Mouse (Mus musculus) cerebellum, adult 8-10 months (tissue): ENCODE data around the gene Dock10.
"Not testable (repeated sequence)": the region's sequence is repeated elsewhere in the genome, so short reads cannot be mapped to it uniquely, and the experiment has no call there.

ENCODE experiments used
- DNase-seq: peaks from one replicate; pipeline ENCODE4 v3.0.0; 2022

Dock10 gene

DNA sequence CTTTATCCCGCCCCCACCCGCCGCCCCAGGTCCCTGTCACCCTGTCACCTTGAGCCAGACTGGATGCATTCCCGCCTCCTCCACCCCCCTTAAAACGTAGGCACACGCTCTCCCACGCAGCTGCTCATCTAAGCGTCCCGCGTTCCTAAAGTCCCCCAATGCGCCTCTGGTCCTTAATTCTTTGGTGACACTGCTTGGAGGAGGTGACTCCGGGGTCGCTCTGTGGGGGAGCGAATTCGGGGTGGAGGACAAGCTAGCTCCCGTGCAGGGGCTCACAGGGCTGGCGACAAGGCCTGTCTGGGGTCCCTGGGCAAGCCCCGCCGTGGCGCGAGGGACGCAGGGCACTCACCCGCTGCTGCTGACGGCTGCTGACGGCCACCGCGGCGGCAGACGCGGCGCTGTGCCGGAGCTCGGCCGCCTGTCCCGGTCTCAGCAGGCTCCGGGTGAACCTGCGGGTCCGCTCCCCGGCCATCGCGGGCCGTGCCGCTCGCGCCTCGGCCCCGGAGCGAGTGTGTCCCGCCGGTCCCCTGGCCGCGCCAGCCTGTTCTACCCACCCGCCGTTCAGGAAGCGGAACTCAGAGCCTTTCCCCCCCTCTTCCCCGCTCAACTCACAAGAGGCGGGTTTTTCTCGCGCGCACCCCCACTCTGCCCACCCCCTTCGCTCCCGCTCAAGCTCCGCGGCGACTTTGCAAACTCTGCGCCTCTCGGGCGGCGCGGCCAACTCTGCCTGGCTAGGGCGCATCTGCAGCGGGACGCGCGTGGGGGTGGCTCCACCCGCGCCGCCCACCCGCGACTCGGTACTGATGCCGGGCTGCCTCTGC, at the start of gene Dock10:
Dock10 (minus strand) TSS at position 551 of the 821 bp plus-strand sequence.
- no peak for DNase-seq

DNA sequence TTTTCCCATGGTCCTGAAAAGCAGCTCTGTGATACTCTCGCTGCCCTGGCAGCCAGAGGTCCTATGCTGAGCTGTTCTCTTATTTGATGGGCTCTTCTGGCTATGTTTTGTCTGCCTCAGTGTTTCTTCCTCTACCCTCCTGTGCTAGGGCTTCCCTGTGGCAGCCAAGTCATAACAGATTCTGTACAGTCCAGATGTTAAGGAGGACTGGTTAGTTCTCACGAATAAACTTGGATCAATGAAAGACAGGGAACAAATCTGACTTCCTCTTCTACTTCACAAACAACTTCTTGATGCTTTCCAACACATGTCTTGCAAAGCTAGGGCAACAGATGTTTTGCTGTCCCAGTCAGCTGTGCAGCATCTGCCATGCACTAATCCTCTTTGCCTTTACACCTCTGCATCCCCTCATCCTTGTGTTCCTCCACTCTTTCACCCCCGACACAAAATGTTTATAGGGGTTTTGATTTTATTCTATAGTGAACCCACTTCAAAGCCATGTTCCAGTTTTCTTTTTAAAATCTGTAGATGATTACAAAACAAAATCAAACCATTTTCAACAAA, 48.6 kb upstream of the Dock10 start:
- DNase-seq: no peak

DNA sequence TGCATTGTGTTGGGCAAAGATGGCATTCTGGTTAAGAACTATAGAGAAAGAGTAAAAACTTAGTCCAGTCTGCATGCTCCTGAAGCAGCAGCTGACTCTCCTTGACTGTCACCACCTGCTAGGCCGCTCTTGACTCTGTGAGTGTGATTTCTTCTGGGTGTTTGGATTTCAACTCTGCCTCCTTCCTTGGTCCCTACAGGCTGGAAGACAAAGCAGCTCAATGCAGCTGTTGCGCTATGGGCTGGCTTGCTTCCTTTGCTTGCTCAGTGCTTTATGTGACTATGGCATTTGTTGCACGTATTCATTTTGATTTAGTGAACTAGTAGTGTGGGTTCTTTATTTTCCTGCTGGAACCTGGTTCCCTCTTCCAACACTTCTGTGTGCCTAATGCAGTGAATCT, 43.7 kb upstream of the Dock10 start:
- DNase-seq: no peak

DNA sequence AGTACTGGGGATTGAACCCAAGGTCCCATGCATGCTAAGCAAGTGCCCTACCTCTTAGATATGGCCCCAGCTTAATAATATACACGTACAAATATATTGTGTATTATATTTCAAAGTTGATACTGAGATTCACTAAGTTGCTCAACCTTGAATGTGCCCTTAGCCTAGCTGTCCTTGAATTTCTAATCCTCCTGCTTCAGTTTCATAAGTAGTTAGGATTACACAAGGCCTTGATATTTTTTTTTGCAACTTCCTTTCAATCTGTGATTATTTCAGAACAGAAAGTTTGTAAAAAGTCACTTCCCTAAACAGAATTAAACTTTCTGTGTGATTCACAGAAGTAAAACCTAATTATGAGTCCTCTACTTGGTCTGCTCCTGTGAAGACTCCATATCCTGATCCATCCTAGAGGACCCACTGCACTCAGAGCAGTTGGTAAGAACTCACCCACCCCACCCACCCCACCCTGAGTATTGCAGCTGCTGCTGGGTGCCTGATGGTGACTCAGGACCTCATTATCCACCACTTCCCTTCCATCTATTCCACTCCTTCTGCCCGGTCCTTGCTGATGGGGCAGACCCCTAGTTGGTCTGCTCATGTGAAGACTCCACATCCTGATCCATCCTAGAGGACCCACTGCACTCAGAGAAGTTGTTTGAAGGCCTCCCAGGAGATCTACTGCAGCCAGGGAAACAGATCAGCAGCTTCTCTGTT, 26.9 kb upstream of the Dock10 start:
- no peak for DNase-seq

DNA sequence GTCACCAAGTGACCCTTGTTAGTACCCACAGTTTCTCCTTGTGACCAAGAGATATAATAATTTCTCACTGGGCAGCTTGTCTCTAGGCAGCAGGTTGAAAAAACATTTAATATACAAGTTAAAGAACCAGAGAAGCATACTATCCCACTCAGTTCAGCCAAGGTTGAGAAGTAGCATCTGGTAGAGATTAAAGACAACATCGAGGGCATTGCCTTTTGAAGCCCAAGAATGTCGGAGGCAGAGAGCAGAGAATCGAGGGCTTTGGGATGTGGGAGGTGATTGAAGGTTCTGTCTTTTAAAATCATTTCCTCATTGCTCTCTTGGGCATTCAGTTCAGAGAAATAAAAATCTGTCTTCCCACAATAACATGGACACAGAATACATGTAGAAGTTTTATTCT, 25.8 kb upstream of the Dock10 start:
- no peak for DNase-seq

DNA sequence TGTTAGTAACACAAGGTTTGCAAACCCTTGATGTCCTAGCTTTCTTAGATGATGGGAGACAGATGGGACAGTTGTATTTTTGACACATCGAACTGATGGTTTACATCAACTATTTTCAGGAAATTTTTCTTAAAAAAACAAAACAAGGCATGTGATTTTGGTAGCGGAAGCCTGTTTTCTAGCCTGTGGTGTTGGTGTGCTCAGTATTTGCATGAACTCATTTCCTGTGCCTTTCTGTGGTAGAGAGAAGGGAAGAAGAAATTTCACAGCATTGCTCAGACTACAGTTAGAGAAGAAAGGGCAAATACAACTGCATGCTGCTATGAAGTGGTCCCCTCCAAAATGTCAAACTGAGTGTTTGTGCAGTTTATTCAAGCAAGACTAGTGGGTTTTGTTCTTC, 7.2 kb upstream of the Dock10 start:
- no peak for DNase-seq

DNA sequence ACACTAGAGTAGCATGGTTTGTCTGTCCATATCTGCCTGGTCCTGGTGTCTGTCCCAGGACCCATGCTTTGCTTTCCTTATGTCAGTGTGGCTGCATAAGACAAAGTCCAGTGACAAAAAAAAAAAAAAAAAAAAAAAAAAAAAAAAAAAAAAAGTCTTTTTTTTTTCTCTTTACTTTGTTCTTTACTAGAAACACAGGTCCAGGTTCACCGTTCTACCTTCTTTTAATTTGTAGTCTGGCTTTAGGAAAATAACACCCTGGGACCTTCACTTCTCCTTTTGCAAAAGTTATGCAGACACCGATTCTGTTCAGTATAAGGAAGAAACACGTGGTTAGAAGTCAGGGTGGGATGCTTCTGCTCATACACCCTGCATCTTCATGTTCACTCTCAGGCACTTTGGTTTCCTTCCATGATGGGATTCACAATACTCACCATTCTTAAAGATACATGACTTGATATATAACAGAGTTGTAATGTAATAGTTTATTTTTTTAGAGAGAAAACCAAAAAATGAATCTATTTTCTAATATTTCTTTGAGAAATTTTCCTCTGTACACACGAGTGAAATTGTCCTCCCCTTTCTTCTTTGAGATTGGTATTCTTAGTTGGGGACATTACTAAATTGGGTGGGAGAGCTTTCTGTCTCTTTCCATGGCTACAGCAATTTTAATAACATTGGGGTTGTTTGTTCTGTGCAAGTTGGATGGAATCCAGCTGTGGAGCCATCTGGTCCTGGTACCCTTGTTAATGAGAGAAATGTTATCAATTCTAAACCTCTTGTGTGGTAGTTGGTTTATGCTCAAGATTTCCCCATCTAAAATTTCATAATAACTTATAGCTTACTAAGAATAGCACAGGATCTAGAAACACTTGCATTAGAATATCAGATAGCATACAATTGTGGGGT, 5.0 kb upstream of the Dock10 start:
- DNase-seq: no peak

DNA sequence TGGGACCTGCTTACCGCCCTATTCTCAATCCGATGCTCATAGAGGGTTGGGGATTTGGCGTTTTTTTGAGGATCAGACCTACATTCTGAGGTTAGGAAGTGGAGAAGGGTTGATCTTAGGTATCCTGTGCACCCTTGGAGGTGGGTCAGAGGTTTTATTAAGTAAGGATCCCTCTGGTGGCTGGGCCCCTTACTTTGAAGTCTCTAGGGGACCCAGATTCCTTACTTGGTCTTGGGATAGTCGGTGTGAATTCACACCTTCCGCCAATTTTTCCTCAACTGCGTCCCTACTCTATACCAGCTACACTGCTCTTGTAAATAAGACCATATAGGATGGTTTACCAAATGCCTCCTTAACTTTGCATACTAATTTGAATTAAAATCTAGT, 464 bp upstream of the Dock10 start:
- DNase-seq: no peak

DNA sequence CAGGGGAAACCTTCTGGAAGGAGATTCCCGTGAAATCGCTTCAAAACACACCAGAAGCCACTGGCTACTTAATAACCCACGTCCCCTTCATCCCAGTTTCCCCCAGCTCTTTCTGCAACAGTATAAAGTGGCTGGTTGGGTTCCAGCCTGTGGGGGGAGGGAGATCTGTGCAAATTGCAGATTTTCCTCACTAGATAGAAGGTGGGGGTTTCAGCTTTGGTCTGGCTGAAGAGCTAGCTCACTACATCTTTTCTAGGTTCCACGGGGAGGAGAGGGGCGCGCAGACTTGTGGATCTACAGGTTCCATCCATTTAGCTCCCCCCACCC, 714 bp downstream of the Dock10 start:
- no peak for DNase-seq

DNA sequence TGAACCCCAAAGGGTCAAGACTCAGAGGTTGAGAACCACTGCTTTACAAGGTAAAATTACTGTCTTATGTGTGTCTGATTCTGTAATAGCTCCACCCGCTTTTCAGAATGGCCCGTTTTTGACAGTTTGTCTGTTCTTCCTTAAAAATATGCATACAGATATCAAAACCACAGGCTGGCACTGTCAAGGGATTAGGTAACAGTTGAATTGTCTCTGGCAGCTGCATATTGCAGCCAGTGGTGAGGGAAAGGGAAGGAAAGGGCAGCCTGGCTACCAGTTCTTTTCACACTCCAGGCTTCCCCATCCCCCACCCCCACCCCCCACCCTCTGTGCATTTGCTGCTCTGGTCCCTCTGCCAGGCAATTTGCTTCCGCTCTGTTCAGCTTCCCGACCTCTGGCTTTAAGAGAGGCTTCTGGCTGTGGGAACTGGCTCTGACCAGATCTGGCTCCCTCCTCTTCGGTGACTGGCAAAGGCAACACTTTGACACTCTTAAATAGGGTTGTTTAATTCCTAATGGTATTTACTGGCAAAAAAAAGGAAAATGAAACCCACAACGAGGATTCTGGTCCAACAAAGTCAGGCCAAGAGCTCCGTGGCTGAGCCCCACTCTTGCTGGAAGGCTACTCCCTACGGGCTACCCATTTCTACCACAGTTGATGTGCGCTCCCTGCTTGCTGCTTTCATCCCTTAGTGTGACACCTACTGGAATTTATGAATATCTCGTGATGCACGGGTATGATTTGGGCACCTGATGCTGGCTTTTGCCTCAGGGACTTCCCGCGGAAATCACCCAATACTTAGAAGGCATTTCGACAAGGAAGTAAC, 1.3 kb downstream of the Dock10 start:
- DNase-seq: no peak

DNA sequence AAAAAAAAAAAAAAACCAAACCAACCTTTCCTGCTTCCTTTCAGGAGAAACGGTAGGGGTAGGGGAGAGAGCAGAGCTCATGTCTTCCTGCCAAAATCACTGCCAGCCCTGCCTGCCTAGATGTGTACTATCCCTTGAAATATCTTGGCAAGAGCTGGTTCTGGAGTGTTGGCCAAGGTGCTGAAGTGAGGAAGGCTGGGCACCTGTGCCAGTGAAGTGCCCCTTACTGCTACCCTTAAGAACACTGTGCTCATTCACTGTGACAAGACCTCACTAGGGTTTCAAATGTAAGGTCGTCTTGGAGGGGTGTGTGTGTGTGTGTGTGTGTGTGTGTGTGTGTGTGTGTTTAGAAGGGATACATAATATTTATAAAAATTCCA, 2.3 kb downstream of the Dock10 start:
- no peak for DNase-seq

DNA sequence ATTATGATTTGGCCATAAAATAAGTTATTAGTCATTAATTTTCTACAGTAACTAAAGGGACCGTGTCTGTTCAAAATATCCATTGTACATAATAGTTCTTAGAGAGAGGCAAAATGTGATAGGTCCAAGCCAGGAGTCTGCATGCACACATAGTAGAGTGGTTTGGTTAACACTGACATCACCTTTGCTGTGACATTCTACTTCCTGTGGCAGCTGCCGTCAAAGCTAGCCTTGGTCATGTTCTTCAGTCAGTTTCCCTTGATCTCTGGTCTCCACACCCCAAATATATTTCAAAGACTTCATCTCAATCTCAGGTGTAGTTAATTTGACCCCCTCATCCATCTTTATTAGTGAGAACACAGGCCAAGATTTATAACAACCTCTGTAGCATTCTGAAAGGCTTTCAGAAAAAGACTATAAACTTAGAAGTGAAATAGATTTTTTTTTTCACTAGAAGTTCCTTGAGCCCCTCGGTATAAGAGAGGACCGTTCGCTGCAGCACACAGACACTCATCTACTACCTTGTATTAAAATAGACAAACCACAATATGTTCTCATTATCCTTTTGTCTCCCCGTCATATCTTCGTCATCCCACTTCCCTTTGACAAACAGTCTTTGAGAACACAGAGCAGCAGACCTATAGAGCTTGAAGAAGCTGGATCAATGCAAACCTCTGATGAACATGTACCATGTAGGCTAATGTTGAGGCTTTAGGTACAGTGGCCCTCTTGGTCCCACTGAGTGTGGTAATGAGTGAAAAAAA, 2.8 kb downstream of the Dock10 start:
- no peak for DNase-seq

DNA sequence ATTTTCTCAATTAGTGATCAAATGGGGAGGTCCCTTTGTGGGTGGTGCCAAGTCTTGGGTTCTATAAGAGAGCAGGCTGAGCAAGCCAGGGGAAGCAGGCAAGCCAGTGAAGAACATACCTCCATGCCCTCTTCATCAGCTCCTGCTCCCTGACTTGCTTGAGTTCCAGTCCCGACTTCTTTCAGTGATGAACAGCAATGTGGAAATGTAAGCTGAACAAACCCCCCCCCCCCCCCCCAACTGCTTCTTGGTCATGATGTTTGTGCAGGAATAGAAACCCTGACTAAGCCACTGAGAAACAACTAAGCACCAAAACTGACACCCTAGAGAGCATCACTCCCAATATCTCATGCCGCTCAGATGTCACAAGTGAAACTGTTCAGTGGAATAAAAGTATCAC, 9.2 kb downstream of the Dock10 start:
- DNase-seq: not testable (repeated sequence)

DNA sequence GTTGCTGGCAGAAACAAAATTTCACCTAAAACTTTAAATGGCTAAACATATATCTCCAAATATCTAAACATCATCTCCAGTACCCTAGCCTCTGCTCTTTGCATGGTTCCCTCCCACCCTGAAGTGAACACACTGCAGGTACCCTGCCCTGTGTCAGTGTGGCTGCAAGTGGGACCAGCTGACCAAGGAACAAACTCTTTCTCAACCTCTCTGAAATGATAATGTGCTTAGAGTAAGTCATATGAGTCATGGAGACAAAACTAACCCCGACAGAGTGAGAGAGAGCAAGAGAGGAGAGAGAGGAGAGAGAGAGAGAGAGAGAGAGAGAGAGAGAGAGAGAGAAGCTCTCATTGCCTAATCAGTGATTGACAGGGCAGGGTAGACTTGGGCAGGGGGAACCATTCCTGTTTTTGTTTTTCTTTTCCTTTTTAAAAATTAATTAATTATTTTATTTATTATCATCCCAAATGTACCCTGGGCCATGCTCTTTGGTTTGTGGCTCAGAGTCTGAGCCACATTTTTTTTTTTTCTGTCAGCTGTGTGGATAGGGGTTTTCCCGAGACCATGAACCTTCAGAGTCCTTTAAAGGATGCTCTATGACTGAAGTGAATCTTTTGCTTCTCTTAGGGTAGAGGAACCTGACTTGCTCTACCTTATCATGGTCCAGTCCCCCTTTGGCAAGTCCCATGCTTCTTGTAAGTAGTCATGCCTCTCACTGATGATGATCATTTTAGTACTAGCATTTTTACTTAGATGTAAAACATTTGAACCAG, 11.4 kb downstream of the Dock10 start:
- DNase-seq: no peak

DNA sequence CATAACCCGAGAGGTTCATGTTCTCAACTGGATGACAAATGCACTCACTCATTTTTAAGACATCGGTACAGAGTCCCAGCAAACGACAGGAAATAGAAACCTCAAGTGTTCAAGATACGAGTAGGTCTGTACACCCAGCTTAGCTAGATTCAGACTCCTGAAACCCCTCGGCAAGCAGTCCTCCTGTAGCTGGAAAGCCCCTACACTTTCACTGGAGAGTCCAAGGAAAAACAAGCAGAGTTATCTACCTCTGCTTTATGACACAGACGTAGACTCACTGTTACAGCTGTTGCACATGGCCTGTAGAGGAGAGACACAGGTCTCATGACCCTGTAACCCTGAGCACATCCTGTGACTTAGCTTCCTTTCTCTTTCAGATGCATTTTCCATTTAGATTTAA, 12.1 kb downstream of the Dock10 start:
- no peak for DNase-seq

DNA sequence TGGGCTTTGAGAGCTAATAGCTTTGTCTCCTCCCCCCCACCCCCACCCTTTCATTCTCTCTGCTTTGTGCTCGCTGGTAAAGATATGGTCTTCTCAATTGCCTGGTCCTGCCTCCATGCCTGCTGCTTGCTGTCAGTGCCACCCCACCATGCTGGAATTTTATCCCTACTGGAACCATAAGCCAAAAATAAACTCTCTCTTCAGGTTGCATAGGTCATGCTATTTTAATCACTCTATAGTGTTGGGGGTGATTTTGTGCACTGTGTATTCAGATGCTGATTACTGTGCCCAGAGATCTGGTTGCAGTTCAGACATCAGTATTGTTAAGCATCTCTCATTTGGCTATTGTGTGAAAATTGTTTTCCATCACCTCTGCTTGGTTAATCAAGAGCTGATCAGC, 18.9 kb downstream of the Dock10 start:
- DNase-seq: no peak

DNA sequence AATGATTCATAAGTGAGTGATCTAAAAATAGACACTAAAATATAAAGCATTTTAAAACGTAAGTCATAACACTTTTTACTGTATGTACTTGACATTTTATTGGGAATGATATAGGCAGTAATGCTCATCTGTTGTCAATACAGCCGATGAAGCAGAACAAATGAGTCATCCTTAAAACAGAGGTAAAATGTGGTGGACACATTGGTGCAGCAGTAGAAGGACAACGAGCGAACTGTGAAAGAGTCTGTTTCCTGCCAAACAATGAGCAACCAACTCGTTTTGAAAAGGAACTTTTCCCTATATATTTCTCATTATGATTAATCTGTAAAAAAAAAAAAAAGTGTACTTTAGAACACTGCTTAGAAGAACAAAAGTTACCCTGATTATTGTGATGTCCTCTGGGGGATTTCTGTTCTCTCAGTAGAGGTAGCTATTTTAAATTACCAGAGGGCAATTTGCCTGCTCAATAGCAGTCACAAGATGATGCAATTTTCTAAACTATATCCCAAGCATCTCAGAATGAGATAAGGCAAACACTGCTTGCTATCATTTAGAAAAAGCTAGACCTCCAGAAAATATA, 20.4 kb downstream of the Dock10 start:
- DNase-seq: no peak

DNA sequence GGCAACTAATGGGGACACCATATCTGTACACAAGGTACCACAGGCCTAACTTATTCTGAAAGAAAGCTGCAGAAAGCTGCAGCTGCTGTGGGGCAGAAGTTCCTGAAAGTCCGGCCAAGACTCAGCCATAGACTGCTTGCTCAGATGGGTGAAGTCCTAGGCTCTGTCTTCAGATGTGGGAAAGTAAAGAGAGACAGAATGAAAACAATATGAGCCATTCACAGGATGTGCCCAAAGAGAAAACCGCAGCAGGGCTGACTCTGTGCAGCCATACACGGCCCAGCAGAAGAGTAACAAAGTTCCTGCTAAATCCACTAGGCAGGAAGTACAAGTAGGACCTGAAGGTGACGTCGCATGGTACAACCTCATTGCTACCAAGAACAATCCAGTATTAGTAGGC, 27.7 kb downstream of the Dock10 start:
- no peak for DNase-seq

DNA sequence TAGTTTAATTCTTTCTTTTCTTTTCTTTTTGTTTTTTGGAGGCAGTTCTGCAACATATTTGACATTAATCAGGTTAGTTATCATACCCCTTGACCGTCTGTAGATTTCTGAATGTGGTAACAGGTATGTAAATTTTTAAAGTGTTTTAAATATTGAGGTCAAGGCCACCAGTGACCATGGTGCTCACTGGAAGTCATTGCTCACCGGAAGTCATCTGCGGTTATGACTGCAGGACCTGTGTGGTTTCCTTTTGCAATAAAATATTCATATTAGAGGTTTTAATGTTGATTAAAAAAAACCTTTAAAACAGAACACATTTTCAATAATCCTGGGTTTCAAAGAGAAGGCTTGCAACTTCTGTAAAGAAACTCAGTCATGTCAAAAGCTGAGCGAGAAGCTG, 28.2 kb downstream of the Dock10 start:
- no peak for DNase-seq

DNA sequence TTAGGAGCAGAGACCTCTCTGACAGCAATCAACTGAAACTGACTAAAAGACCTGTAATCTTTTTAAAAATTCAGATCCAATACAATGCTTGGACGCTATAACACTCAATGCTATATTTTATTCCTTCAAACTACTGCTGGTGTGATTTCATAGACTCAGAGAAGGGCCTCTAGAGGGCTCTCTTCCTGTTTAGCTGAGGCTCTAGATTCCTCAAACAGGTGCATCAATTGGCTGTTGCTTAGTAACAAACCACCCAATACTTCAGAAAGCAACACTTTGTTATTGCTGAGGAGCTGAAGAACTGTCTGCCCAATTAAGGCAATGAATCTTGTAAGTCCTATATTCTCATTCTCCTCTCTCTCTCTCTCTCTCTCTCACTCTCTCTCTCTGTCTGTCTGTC, 30.1 kb downstream of the Dock10 start:
- DNase-seq: no peak

DNA sequence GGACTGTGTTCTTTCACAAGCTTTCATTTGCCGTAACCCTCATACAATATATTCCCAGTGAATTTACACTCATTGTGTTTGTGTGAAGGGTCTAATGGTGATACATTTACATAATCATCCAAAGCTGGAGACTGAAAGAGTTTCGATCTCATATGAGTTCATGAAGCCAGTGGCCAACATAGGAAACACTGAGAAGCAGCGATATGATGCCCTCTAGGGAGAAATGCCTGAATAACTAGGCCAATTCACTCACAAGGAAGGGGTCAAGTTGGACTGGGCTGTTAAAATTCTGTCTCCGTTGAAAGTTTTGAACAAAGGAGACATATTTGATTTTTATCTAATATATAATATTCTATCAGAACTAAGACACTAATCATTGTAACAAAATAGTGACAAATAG, 30.9 kb downstream of the Dock10 start:
- DNase-seq: no peak
